Comparison of ENCODE assay signal across 11 mouse cellular contexts in genomic region chr14:31668326-31668725, GRCm38 (mm10). TPM values are rescaled to one million over a fixed set of nuclear protein-coding genes. Genes with fewer than 3 reads are reported as not detected.
DNase-seq lines count a peak whose midpoint lies in the region; ATAC-seq lines count a peak whose summit lies in the region.
"Had no signal": no experiment of that assay in that cellular context is flagged by ENCODE, and none has a peak within 500 bp of the region (broad histone marks: within the 10 kb centered on the region; RNA-seq: fewer than 3 reads in every experiment).

No protein-coding gene starts in this region.

- no peak for DNase-seq in frontal cortex, postnatal 10 days (ENCODE audit: low spot score in 2 of 2)
- DNase-seq in left cerebral cortex, adult 18-20 months (ENCODE audit: low spot score in 2 of 2) = peak; percentile 66 to 72
- no peak for DNase-seq in left cerebral cortex, postnatal 4 days
- DNase-seq in retina, postnatal 1 day = no peak
- DNase-seq in adrenal gland, postnatal 14 days = no peak

- H3K4me3 ChIP-seq in embryonic facial prominence, embryonic 13.5 days = no peak overlapping the region
- H3K4me3 ChIP-seq in neural tube, embryonic 15.5 days (replicated peaks) = no peak overlapping the region
- H3K4me3 ChIP-seq: erythroblast, embryonic 14.5 days had no signal

- no peak overlapping the region for H3K9ac ChIP-seq in embryonic facial prominence, embryonic 13.5 days
- no peak overlapping the region for H3K9ac ChIP-seq in neural tube, embryonic 15.5 days (replicated peaks)

- H3K4me1 ChIP-seq in embryonic facial prominence, embryonic 13.5 days = peaks cover 52% of the 10 kb centered on the region
- H3K4me1 ChIP-seq in neural tube, embryonic 15.5 days = peaks cover 38% of the 10 kb centered on the region

- no peak overlapping the region for H3K4me2 ChIP-seq in embryonic facial prominence, embryonic 13.5 days
- no peak overlapping the region for H3K4me2 ChIP-seq in neural tube, embryonic 15.5 days

- peak; percentile 57 for ATAC-seq in frontal cortex, adult (ENCODE audit: low TSS enrichment)
- ATAC-seq in embryonic facial prominence, embryonic 13.5 days (ENCODE audit: insufficient number of reproducible peaks, insufficient read depth, low FRiP score, low TSS enrichment, low read depth) = no peak
- no peak for ATAC-seq in neural tube, embryonic 15.5 days (ENCODE audit: low FRiP score)
- ATAC-seq: CD4-positive, CD25-positive, alpha-beta regulatory T cell, adult 4 months had no signal

- H3K27me3 ChIP-seq in embryonic facial prominence, embryonic 13.5 days = no peaks in the 10 kb centered on the region
- no peaks in the 10 kb centered on the region for H3K27me3 ChIP-seq in neural tube, embryonic 15.5 days (replicated peaks)

- peak overlapping the region; percentile 89 for H3K27ac ChIP-seq in embryonic facial prominence, embryonic 13.5 days
- H3K27ac ChIP-seq in neural tube, embryonic 15.5 days (replicated peaks) = peak overlapping the region; percentile 3; the same call in 1 of the 2 replicates

- no peaks in the 10 kb centered on the region for H3K9me3 ChIP-seq in embryonic facial prominence, embryonic 13.5 days
- H3K9me3 ChIP-seq in neural tube, embryonic 15.5 days (replicated peaks) = no peaks in the 10 kb centered on the region

- H3K36me3 ChIP-seq in embryonic facial prominence, embryonic 13.5 days = peaks cover 18% of the 10 kb centered on the region
- H3K36me3 ChIP-seq in neural tube, embryonic 15.5 days = no peaks in the 10 kb centered on the region

- 85% methylated on average over 13 of the region's 13 CpGs for WGBS in embryonic facial prominence, embryonic 13.5 days
- 85% methylated on average over 13 of the region's 13 CpGs for WGBS in neural tube, embryonic 15.5 days

- intact Hi-C loops in left cerebral cortex, postnatal 4 days (cut with DNase I) = no loop called here

RNA-seq across cellular contexts. Expression of gene Hacl1, which starts 27.2 kb away (rescaled TPM):
- total RNA-seq in left cerebral cortex, adult 18-20 months (2021) = 1 to 10 TPM; 4.5 to 8.7 TPM
- 1 to 10 TPM; 4.9 to 6.0 TPM for total RNA-seq in left cerebral cortex, postnatal 4 days (2021)
- polyA plus RNA-seq in embryonic facial prominence, embryonic 13.5 days (2015; fragmentation: Nextera tagmentation; extraction: Ambion mirVana) = 12.3 and 14.5 TPM in 2 replicates
- polyA plus RNA-seq in neural tube, embryonic 15.5 days (2015; fragmentation: Nextera tagmentation; extraction: Ambion mirVana) = 7.9 and 11.0 TPM in 2 replicates
- total RNA-seq in adrenal gland, postnatal 14 days (2021) = 62.2 and 112 TPM in 2 replicates

RNA-seq across cellular contexts. Expression of gene Btd, which starts 27.5 kb away (rescaled TPM):
- total RNA-seq in left cerebral cortex, adult 18-20 months (2021) = 1 to 10 TPM; 7.1 to 8.7 TPM
- 1 to 10 TPM; 9.5 to 10.0 TPM for total RNA-seq in left cerebral cortex, postnatal 4 days (2021)
- polyA plus RNA-seq in embryonic facial prominence, embryonic 13.5 days (2015; fragmentation: Nextera tagmentation; extraction: Ambion mirVana) = 32.2 and 33.5 TPM in 2 replicates
- polyA plus RNA-seq in neural tube, embryonic 15.5 days (2015; fragmentation: Nextera tagmentation; extraction: Ambion mirVana) = 15.6 and 19.0 TPM in 2 replicates
- total RNA-seq in adrenal gland, postnatal 14 days (2021) = 40.4 and 47.4 TPM in 2 replicates

RNA-seq across cellular contexts. Expression of gene Gm49387, which starts 27.6 kb away (rescaled TPM):
- under 1 TPM in 1 of 2 experiments, not detected in 1; 0.66 TPM for total RNA-seq in left cerebral cortex, adult 18-20 months (2021)
- not detected for total RNA-seq in left cerebral cortex, postnatal 4 days (2021)
- 0.78 and 1.1 TPM in 2 replicates for polyA plus RNA-seq in embryonic facial prominence, embryonic 13.5 days (2015; fragmentation: Nextera tagmentation; extraction: Ambion mirVana)
- polyA plus RNA-seq in neural tube, embryonic 15.5 days (2015; fragmentation: Nextera tagmentation; extraction: Ambion mirVana) = 0.24 and 0.59 TPM in 2 replicates
- total RNA-seq in adrenal gland, postnatal 14 days (2021) = 3.0 and 6.4 TPM in 2 replicates
- total RNA-seq: adrenal gland, adult 18-20 months had no signal
- polyA plus RNA-seq: erythroblast, embryonic 14.5 days had no signal

Comparison
In these comparisons a context has a peak if more than half of its experiments do, and no peak if none do; other contexts are left out.
1. DNase-seq: peak in left cerebral cortex, adult 18-20 months (2 of 2); none in frontal cortex, postnatal 10 days (0 of 2), left cerebral cortex, postnatal 4 days (single experiment), retina, postnatal 1 day (single experiment) and adrenal gland, postnatal 14 days (single experiment).